Mouse (Mus musculus) forebrain, postnatal 0 days (tissue): Measurements from ENCODE around the gene Eloa. TPM values are rescaled to one million over a fixed set of nuclear protein-coding genes. Genes with fewer than 3 reads are reported as not detected.

Experiments
- ATAC-seq: fragments of 200-750 bp; cut with Nextera tagmentation; 2 replicates; pipeline ENCODE4 v1.8.0; 2017; ENCODE audit warnings: mild to moderate bottlenecking, moderate library complexity
- DNase-seq: peaks from one replicate; pipeline ENCODE4 v3.0.0-alpha.2; 2015
- H3K27ac ChIP-seq: fragments of 300-500 bp; sonication (generic); 2 replicates; pipeline ENCODE4 v1.5.1; 2014; ENCODE audit warnings: low read depth, mild to moderate bottlenecking, antibody characterized with exemption, low read length, moderate library complexity, mixed read lengths
- H3K27me3 ChIP-seq: fragments of 300-500 bp; sonication (generic); 2 replicates; pipeline ENCODE4 v1.6.1; 2014; ENCODE audit warnings: mild to moderate bottlenecking, low read length, mixed read lengths; ENCODE audit not compliant: insufficient read depth
- H3K36me3 ChIP-seq: fragments of 300-500 bp; sonication (generic); 2 replicates; pipeline ENCODE4 v1.6.1; 2014; ENCODE audit warnings: mild to moderate bottlenecking, moderate library complexity; ENCODE audit not compliant: insufficient read depth
- H3K4me1 ChIP-seq: fragments of 300-500 bp; sonication (generic); 2 replicates; pipeline ENCODE4 v1.6.1; 2014; ENCODE audit warnings: antibody characterized with exemption; ENCODE audit not compliant: insufficient read depth
- H3K4me2 ChIP-seq: fragments of 300-500 bp; sonication (generic); 2 replicates; pipeline ENCODE4 v1.6.1; 2014; ENCODE audit warnings: low read depth, mild to moderate bottlenecking, moderate library complexity
- H3K4me3 ChIP-seq: fragments of 300-500 bp; sonication (generic); 2 replicates; pipeline ENCODE4 v1.5.1; 2014; ENCODE audit warnings: low read depth, low read length, mixed read lengths
- H3K9ac ChIP-seq: fragments of 300-500 bp; sonication (generic); 2 replicates; pipeline ENCODE4 v1.6.1; 2014; ENCODE audit warnings: mild to moderate bottlenecking
- H3K9me3 ChIP-seq: fragments of 300-500 bp; sonication (generic); 2 replicates; pipeline ENCODE4 v1.6.1; 2016; ENCODE audit warnings: low read length
- CTCF ChIP-seq: sonication (generic); IDR thresholded peaks from 2 replicates; pipeline ENCODE4 v1.5.1; 2016; ENCODE audit warnings: antibody characterized with exemption, control low read depth, low read depth
- WGBS: fragments of 180-500 bp; shearing (Covaris S2); extraction: QIAGEN DNeasy Blood & Tissue Kit; methylation state at CpG from one replicate; pipeline ENCODE4 v1.1.7; 2014; 5-methylcytosine and 5-hydroxymethylcytosine counted together
- polyA plus RNA-seq: library from polyadenylated mRNA; unstranded; fragments of >200 nt; fragmentation: Nextera tagmentation; extraction: Ambion mirVana; gene quantifications from 2 replicates; pipeline ENCODE4 v1.2.1, GENCODE M21; 2015
- total RNA-seq: library from RNA; depleted of rRNA; stranded (reverse); fragments of >200 nt; gene quantifications from 2 replicates; pipeline ENCODE4 v1.2.3, GENCODE M21; 2014

Eloa gene
- total and polyA plus RNA-seq, 2 experiments from 2014 or later: 21.3 to 36.7 TPM

DNA sequence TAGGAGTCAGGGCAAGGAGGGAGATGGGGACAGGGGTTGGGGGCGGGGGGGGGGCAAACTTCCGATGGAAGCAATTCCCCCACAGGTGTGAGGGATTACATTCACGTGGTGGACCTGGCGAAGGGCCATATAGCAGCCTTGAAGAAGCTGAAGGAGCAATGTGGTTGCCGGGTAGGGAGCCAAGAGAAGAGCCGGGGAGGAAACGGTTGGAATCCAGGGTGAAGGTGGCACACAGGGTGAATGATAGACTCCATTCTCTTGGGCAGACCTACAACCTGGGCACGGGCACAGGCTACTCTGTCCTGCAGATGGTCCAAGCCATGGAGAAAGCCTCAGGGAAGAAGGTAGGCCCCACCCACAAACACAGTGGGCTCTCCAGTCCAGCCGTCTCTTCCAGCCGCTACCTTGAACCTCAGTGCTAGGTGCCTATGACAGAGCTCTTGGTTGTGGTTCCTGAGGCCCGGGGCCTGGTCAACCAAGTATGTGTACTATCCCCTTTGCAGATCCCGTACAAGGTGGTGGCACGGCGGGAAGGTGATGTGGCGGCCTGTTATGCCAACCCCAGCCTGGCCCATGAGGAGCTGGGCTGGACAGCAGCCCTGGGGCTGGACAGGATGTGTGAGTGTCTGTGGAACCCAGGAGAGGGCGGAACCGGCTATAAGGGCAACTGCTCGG lies 54.3 kb downstream of the Eloa start:
- H3K36me3 ChIP-seq: peaks cover 48% of the 10 kb centered on the region
- WGBS: 90% methylated on average over 18 of the region's 18 CpGs
- no peaks in the 10 kb centered on the region for H3K9me3 ChIP-seq
- no peak for DNase-seq
- H3K4me2 ChIP-seq: no peak overlapping the region
- ATAC-seq: no peak
- no peak for TF ChIP-seq CTCF
- H3K9ac ChIP-seq: no peak overlapping the region
- no peak overlapping the region for H3K4me3 ChIP-seq
- H3K27me3 ChIP-seq: no peaks in the 10 kb centered on the region
- H3K27ac ChIP-seq: no peak overlapping the region
- peaks cover 15% of the 10 kb centered on the region; the same call in 1 of the 2 replicates for H3K4me1 ChIP-seq

DNA sequence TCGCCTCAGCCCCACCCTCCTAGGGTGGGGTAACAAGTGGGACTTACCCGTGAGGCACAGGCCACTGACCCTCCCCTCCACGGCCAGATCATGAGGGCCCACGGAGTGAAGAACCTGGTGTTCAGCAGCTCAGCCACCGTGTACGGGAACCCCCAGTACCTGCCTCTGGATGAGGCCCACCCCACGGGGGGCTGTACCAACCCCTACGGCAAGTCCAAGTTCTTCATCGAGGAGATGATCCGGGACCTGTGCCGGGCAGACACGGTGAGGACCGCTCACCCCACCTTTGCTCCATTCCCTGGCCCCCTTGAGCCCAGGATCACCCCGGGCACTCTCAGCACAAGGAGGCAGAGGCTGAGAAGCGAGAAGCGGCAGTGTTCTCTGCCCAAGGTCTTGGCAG lies 55.3 kb downstream of the Eloa start:
- peaks cover 56% of the 10 kb centered on the region for H3K36me3 ChIP-seq

GRCm38 (mm10) chr4:135965113-135965512 lies 56.5 kb downstream of the Eloa start:
- peaks cover 57% of the 10 kb centered on the region for H3K36me3 ChIP-seq
- no peak for DNase-seq
- H3K4me1 ChIP-seq: peaks cover 6% of the 10 kb centered on the region; the same call in 1 of the 2 replicates
- WGBS: 84% methylated on average over 9 of the region's 9 CpGs
- H3K4me2 ChIP-seq: no peak overlapping the region
- H3K9ac ChIP-seq: no peak overlapping the region
- no peak for ATAC-seq
- no peak overlapping the region for H3K27ac ChIP-seq
- H3K9me3 ChIP-seq: no peaks in the 10 kb centered on the region
- H3K27me3 ChIP-seq: no peaks in the 10 kb centered on the region
- no peak overlapping the region for H3K4me3 ChIP-seq
- no peak for TF ChIP-seq CTCF

More for the DNA sequence above, 55.3 kb downstream of the Eloa start:
- no peak for TF ChIP-seq CTCF
- DNase-seq (no peak), ATAC-seq (no peak)
- 92% methylated on average over 16 of the region's 16 CpGs for WGBS
- no peak overlapping the region for H3K4me3 ChIP-seq
- no peaks in the 10 kb centered on the region for H3K9me3 ChIP-seq
- no peak overlapping the region for H3K27ac ChIP-seq
- H3K4me2 ChIP-seq: no peak overlapping the region
- no peak overlapping the region for H3K9ac ChIP-seq
- H3K4me1 ChIP-seq: peaks cover 11% of the 10 kb centered on the region; the same call in 1 of the 2 replicates
- no peaks in the 10 kb centered on the region for H3K27me3 ChIP-seq

- peak overlapping the region; percentile 92 for H3K4me2 ChIP-seq
- no peak for TF ChIP-seq CTCF
- peaks cover 57% of the 10 kb centered on the region for H3K36me3 ChIP-seq
- H3K9ac ChIP-seq: peak overlapping the region; percentile 84
- DNase-seq (peak; percentile 34), ATAC-seq (no peak)
- H3K4me1 ChIP-seq: peaks cover 6% of the 10 kb centered on the region; the same call in 1 of the 2 replicates
- 3% methylated on average over 12 of the region's 12 CpGs for WGBS
- peak overlapping the region; percentile 69 for H3K4me3 ChIP-seq
- no peaks in the 10 kb centered on the region for H3K9me3 ChIP-seq
- no peak overlapping the region; the same call in 1 of the 2 replicates for H3K27ac ChIP-seq
- H3K27me3 ChIP-seq: no peaks in the 10 kb centered on the region
These were observed 57.1 kb downstream of the Eloa start for GRCm38 (mm10) chr4:135964426-135964825.

- Histone ChIP-seq H3K9me3 (no peaks in the 10 kb centered on the region), H3K36me3 (peaks cover 57% of the 10 kb centered on the region)
- WGBS: under 1% methylated on average over 56 of the region's 56 CpGs
These were observed 57.9 kb downstream of the Eloa start, which contains the start of gene Gale for GRCm38 (mm10) chr4:135963457-135964193. Gale (plus strand) TSS chr4:135963727.

GRCm38 (mm10) chr4:135962946-135963345 lies 58.6 kb downstream of the Eloa start:
- ATAC-seq: peak; percentile 16
- Histone ChIP-seq H3K9me3 (no peaks in the 10 kb centered on the region), H3K27me3 (no peaks in the 10 kb centered on the region), H3K4me2 (peak overlapping the region; percentile 92), H3K4me1 (peaks cover 6% of the 10 kb centered on the region; the same call in 1 of the 2 replicates), H3K9ac (peak overlapping the region; percentile 84), H3K36me3 (peaks cover 57% of the 10 kb centered on the region), H3K27ac (peak overlapping the region; percentile 89), H3K4me3 (peak overlapping the region; percentile 69)
- no peak for TF ChIP-seq CTCF
- 9% methylated on average over 15 of the region's 15 CpGs for WGBS
- DNase-seq: no peak

More at GRCm38 (mm10) chr4:135963457-135964193, 57.9 kb downstream of the Eloa start, which contains the start of gene Gale:
- H3K27ac ChIP-seq: peak within 1 kb of the TSS; percentile 89
- peak within 1 kb of the TSS; percentile 92 for H3K4me2 ChIP-seq
- peak within 1 kb of the TSS; percentile 69 for H3K4me3 ChIP-seq
- peaks cover 6% of the 10 kb centered on the region; the same call in 1 of the 2 replicates for H3K4me1 ChIP-seq
- no peak for TF ChIP-seq CTCF
- H3K9ac ChIP-seq: peak within 1 kb of the TSS; percentile 84
- peak; percentile 97 for ATAC-seq
- no peaks in the 10 kb centered on the region for H3K27me3 ChIP-seq
- DNase-seq: peak; percentile 97

DNA sequence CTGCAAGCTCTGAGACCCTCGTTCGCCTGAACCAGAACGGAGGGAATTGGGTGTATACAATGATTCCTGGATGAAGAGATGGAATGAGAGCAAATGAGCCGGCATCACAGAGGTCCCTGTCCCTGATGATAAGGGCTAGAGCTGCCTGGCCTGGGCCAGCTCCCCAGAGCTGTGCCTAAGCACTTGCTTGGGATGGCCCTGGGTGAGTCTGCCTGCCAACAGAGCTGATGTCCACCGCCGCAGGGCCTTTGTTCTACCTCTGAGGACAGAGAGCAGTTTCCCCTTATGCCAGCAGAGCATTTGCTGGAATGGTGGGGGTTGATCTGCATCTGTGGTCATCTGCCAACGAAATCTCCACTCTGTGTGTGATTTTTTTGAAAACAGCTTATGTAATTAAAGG lies 59.4 kb downstream of the Eloa start:
- no peak overlapping the region for H3K4me3 ChIP-seq
- no peaks in the 10 kb centered on the region for H3K27me3 ChIP-seq
- ATAC-seq: no peak
- TF ChIP-seq CTCF: no peak
- no peak overlapping the region for H3K9ac ChIP-seq
- H3K9me3 ChIP-seq: no peaks in the 10 kb centered on the region
- no peak overlapping the region for H3K4me2 ChIP-seq
- H3K27ac ChIP-seq: no peak overlapping the region
- H3K36me3 ChIP-seq: peaks cover 49% of the 10 kb centered on the region
- DNase-seq: no peak
- 85% methylated on average over 7 of the region's 7 CpGs for WGBS
- H3K4me1 ChIP-seq: peaks cover 6% of the 10 kb centered on the region; the same call in 1 of the 2 replicates
